Mouse (Mus musculus): Measurements from ENCODE around the gene Sardh.

- TF ChIP-seq POLR2A (IDR thresholded peaks at IDR 0.05; ENCODE audit: insufficient read depth, low read length) = no peak
- no peak for TF ChIP-seq CTCF (IDR thresholded peaks at IDR 0.05; ENCODE audit: low read depth, low read length)
These were observed 66.2 kb downstream of the Sardh start for GRCm38 (mm10) chr2:27181907-27182306.
